Mouse (Mus musculus) kidney, postnatal 0 days (tissue): ENCODE results near the gene Ftcd. TPM values are rescaled to one million over a fixed set of nuclear protein-coding genes. Genes with fewer than 3 reads are reported as not detected.

Experiments used
- ATAC-seq: fragments of 200-750 bp; cut with Nextera tagmentation; replicated peaks from 2 replicates; pipeline ENCODE4 v1.8.0; 2017; ENCODE audit warnings: low read depth, moderate number of reproducible peaks, moderate TSS enrichment, moderate library complexity; ENCODE audit not compliant: low FRiP score
- DNase-seq: peaks from one replicate; pipeline ENCODE4 v3.0.0-alpha.2; 2016; ENCODE audit warnings: low spot score
- H3K27ac ChIP-seq: fragments of 300-500 bp; sonication (generic); 2 replicates; pipeline ENCODE4 v1.5.1; 2014; ENCODE audit warnings: mild to moderate bottlenecking
- H3K27me3 ChIP-seq: fragments of 300-500 bp; sonication (generic); 2 replicates; pipeline ENCODE4 v1.6.1; 2014; ENCODE audit warnings: low read length, mixed read lengths; ENCODE audit not compliant: insufficient read depth
- H3K36me3 ChIP-seq: fragments of 300-500 bp; sonication (generic); 2 replicates; pipeline ENCODE4 v1.6.1; 2014; ENCODE audit warnings: low read length, mixed read lengths; ENCODE audit not compliant: insufficient read depth
- H3K4me1 ChIP-seq: fragments of 300-500 bp; sonication (generic); replicated peaks from 2 replicates; pipeline ENCODE4 v1.6.1; 2014; ENCODE audit warnings: antibody characterized with exemption, low read length, mixed read lengths; ENCODE audit not compliant: insufficient read depth
- H3K4me2 ChIP-seq: fragments of 300-500 bp; sonication (generic); 2 replicates; pipeline ENCODE4 v1.6.1; 2014; ENCODE audit warnings: mild to moderate bottlenecking, low read length, moderate library complexity, mixed read lengths
- H3K4me3 ChIP-seq: fragments of 300-500 bp; sonication (generic); replicated peaks from 2 replicates; pipeline ENCODE4 v1.5.1; 2014; ENCODE audit warnings: low read depth, low read length
- H3K9ac ChIP-seq: fragments of 300-500 bp; sonication (generic); 2 replicates; pipeline ENCODE4 v1.6.1; 2014; ENCODE audit warnings: low read depth, low read length
- H3K9me3 ChIP-seq: fragments of 300-500 bp; sonication (generic); replicated peaks from 2 replicates; pipeline ENCODE4 v1.6.1; 2016; ENCODE audit warnings: low read length, inconsistent platforms, mixed read lengths
- CTCF ChIP-seq: IDR thresholded peaks from 2 replicates; pipeline ENCODE4 v1.5.1; 2016; ENCODE audit warnings: antibody characterized with exemption, low read depth, mild to moderate bottlenecking, moderate library complexity
- WGBS: fragments of 180-500 bp; shearing (Covaris S2); extraction: QIAGEN DNeasy Blood & Tissue Kit; methylation state at CpG from one replicate; pipeline ENCODE4 v1.1.7; 2014; 5-methylcytosine and 5-hydroxymethylcytosine counted together
- polyA plus RNA-seq: library from polyadenylated mRNA; unstranded; fragments of >200 nt; fragmentation: Nextera tagmentation; extraction: Ambion mirVana; gene quantifications from 2 replicates; pipeline ENCODE4 v1.2.1, GENCODE M21; 2015

The Ftcd gene
- polyA plus RNA-seq, 1 experiment from 2014 or later = 0.20 TPM

DNA sequence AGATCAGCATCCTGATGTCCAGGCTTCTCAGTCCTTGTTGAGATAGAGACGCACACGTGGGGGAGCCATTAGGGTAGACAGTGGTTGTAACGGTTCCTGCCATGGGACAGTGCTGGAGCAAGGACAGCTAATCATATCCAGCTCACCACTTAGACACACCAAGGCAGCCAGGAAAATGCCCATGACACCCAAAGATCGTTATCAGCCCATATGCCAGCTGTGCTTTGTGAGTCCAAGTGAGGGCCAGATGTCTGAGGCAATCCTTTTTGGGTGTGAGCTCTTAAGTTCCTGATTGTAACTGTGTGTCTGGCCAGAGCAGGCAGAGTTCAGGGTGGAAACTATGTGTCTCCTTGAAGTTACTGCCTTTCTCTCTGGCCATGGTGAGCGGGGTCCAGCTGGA lies 21.4 kb upstream of the Ftcd start:
- no peaks in the 10 kb centered on the region for H3K4me1 ChIP-seq
- no peak overlapping the region for H3K4me3 ChIP-seq
- H3K27me3 ChIP-seq = no peaks in the 10 kb centered on the region
- H3K27ac ChIP-seq = no peak overlapping the region
- H3K4me2 ChIP-seq = no peak overlapping the region
- ATAC-seq (no peak), DNase-seq (no peak)
- H3K9ac ChIP-seq = no peak overlapping the region
- no peak for TF ChIP-seq CTCF
- H3K9me3 ChIP-seq = no peaks in the 10 kb centered on the region
- 88% methylated on average over 5 of the region's 5 CpGs for WGBS
- peaks cover 41% of the 10 kb centered on the region for H3K36me3 ChIP-seq

GRCm38 (mm10) chr10:76561972-76562371 lies 13.5 kb upstream of the Ftcd start, which contains the start of gene Spatc1l:
Spatc1l (plus strand) TSS chr10:76562272.
- H3K4me3 ChIP-seq = no peak within 1 kb of the TSS
- no peaks in the 10 kb centered on the region for H3K36me3 ChIP-seq
- TF ChIP-seq CTCF = no peak

GRCm38 (mm10) chr10:76569996-76570685 lies 5.3 kb upstream of the Ftcd start:
- ATAC-seq (no peak), DNase-seq (no peak)
- Histone ChIP-seq H3K4me2 (no peak overlapping the region), H3K36me3 (no peaks in the 10 kb centered on the region), H3K4me1 (no peaks in the 10 kb centered on the region), H3K9ac (no peak overlapping the region), H3K27me3 (no peaks in the 10 kb centered on the region), H3K9me3 (no peaks in the 10 kb centered on the region), H3K27ac (no peak overlapping the region), H3K4me3 (no peak overlapping the region)
- no peak for TF ChIP-seq CTCF
- WGBS = 87% methylated on average over 22 of the region's 22 CpGs

More at GRCm38 (mm10) chr10:76561972-76562371, 13.5 kb upstream of the Ftcd start, which contains the start of gene Spatc1l:
- no peak for DNase-seq
- H3K27me3 ChIP-seq = no peaks in the 10 kb centered on the region
- H3K4me1 ChIP-seq = no peaks in the 10 kb centered on the region
- ATAC-seq = no peak
- H3K27ac ChIP-seq = no peak within 1 kb of the TSS
- H3K4me2 ChIP-seq = no peak within 1 kb of the TSS
- no peaks in the 10 kb centered on the region for H3K9me3 ChIP-seq
- H3K9ac ChIP-seq = no peak within 1 kb of the TSS
- 87% methylated on average over 10 of the region's 10 CpGs for WGBS

- Histone ChIP-seq H3K4me2 (no peak overlapping the region), H3K4me1 (no peaks in the 10 kb centered on the region), H3K9ac (no peak overlapping the region), H3K9me3 (no peaks in the 10 kb centered on the region), H3K4me3 (no peak overlapping the region), H3K27ac (no peak overlapping the region), H3K27me3 (no peaks in the 10 kb centered on the region), H3K36me3 (no peaks in the 10 kb centered on the region)
- WGBS = 75% methylated on average over 2 of the region's 2 CpGs
- ATAC-seq (no peak), DNase-seq (no peak)
- TF ChIP-seq CTCF = no peak
Measured at GRCm38 (mm10) chr10:76571070-76571469, 4.4 kb upstream of the Ftcd start.

- Histone ChIP-seq H3K27me3 (no peaks in the 10 kb centered on the region), H3K4me3 (no peak overlapping the region), H3K9ac (no peak overlapping the region), H3K4me2 (no peak overlapping the region), H3K9me3 (no peaks in the 10 kb centered on the region), H3K36me3 (no peaks in the 10 kb centered on the region), H3K27ac (no peak overlapping the region), H3K4me1 (no peaks in the 10 kb centered on the region)
- 76% methylated on average over 3 of the region's 3 CpGs for whole genome bisulfite sequencing
- ATAC-seq (no peak), DNase-seq (no peak)
- TF ChIP-seq CTCF = no peak
Measured at GRCm38 (mm10) chr10:76572151-76572550, 3.3 kb upstream of the Ftcd start.

- no peak overlapping the region for H3K4me2 ChIP-seq
- ATAC-seq (no peak), DNase-seq (no peak)
- no peak overlapping the region for H3K27ac ChIP-seq
- WGBS = 74% methylated on average over 7 of the region's 7 CpGs
- no peaks in the 10 kb centered on the region for H3K27me3 ChIP-seq
- no peak overlapping the region for H3K4me3 ChIP-seq
- TF ChIP-seq CTCF = no peak
- H3K9ac ChIP-seq = no peak overlapping the region
- no peaks in the 10 kb centered on the region for H3K36me3 ChIP-seq
- H3K9me3 ChIP-seq = no peaks in the 10 kb centered on the region
- no peaks in the 10 kb centered on the region for H3K4me1 ChIP-seq
Measured at GRCm38 (mm10) chr10:76576920-76577319, 1.5 kb downstream of the Ftcd start.

GRCm38 (mm10) chr10:76584138-76584537 lies 8.7 kb downstream of the Ftcd start:
- no peak for TF ChIP-seq CTCF

More at GRCm38 (mm10) chr10:76584138-76584537, 8.7 kb downstream of the Ftcd start:
- H3K27me3 ChIP-seq = no peaks in the 10 kb centered on the region
- DNase-seq = no peak
- WGBS = 15% methylated on average over 10 of the region's 10 CpGs
- no peaks in the 10 kb centered on the region for H3K36me3 ChIP-seq
- no peak overlapping the region for H3K4me3 ChIP-seq
- no peak overlapping the region for H3K27ac ChIP-seq
- H3K4me2 ChIP-seq = peak overlapping the region; percentile 46
- H3K9ac ChIP-seq = 0 out of 2 replicates have a peak overlapping the region, but pooled peaks have one; percentile 23
- 0 out of 2 replicates have a peak, but pooled peaks have one; percentile 29 for ATAC-seq
- no peaks in the 10 kb centered on the region for H3K4me1 ChIP-seq
- no peaks in the 10 kb centered on the region for H3K9me3 ChIP-seq
